Mouse (Mus musculus) liver, adult 2 months (tissue): ENCODE results near the gene Retnlb. TPM values are rescaled to one million over a fixed set of nuclear protein-coding genes. Genes with fewer than 3 reads are reported as not detected.

Source experiments
- DNase-seq: peaks from one replicate; pipeline ENCODE4 v3.0.0-alpha.2; 2011; ENCODE audit warnings: low read depth, low spot score; ENCODE audit errors: extremely low read depth
- H3K27ac ChIP-seq: fragments of 200-500 bp; replicated peaks from 2 replicates; pipeline ENCODE4 v1.5.1; 2012; ENCODE audit warnings: low read depth, mild to moderate bottlenecking, control low read depth, inconsistent platforms, low read length; ENCODE audit not compliant: insufficient read depth
- H3K27me3 ChIP-seq: fragments of 200-500 bp; 2 replicates; pipeline ENCODE4 v1.6.1; 2012; ENCODE audit warnings: mild to moderate bottlenecking, moderate library complexity, low read length, inconsistent platforms; ENCODE audit not compliant: control insufficient read depth, insufficient read depth
- H3K36me3 ChIP-seq: fragments of 200-500 bp; 2 replicates; pipeline ENCODE4 v1.6.1; 2012; ENCODE audit warnings: low read length, inconsistent platforms; ENCODE audit not compliant: control insufficient read depth, insufficient read depth
- H3K4me1 ChIP-seq: fragments of 200-500 bp; 2 replicates; pipeline ENCODE4 v1.6.1; 2011; ENCODE audit warnings: low read length; ENCODE audit not compliant: control insufficient read depth, insufficient read depth
- H3K4me3 ChIP-seq: fragments of 200-500 bp; 2 replicates; pipeline ENCODE4 v1.5.1; 2011; ENCODE audit warnings: low read depth, mild to moderate bottlenecking, control low read depth, low read length, moderate library complexity; ENCODE audit not compliant: insufficient read depth
- H3K79me2 ChIP-seq: fragments of 200-500 bp; 2 replicates; pipeline ENCODE4 v1.6.1; 2012; ENCODE audit warnings: inconsistent platforms, mild to moderate bottlenecking, low read length, moderate library complexity; ENCODE audit not compliant: control insufficient read depth, insufficient read depth
- H3K9ac ChIP-seq: fragments of 200-500 bp; 2 replicates; pipeline ENCODE4 v1.6.1; 2012; ENCODE audit warnings: low read depth, mild to moderate bottlenecking, control low read depth, inconsistent platforms, low read length
- CTCF ChIP-seq: fragments of 200-500 bp; IDR thresholded peaks from 2 replicates; pipeline ENCODE4 v1.5.1; 2011; ENCODE audit warnings: low read depth, low read length, control low read depth
- POLR2A ChIP-seq: fragments of 200-500 bp; IDR thresholded peaks from 2 replicates; pipeline ENCODE4 v1.6.1; 2011; ENCODE audit warnings: low read length, control low read depth; ENCODE audit not compliant: insufficient read depth; ENCODE audit errors: extremely low read depth
- WGBS: fragments of 180-500 bp; shearing (Covaris S2); methylation state at CpG from one replicate; pipeline ENCODE4 v1.1.7; 2018; 5-methylcytosine and 5-hydroxymethylcytosine counted together
- polyA plus RNA-seq: library from polyadenylated mRNA; depleted of rRNA; stranded (reverse); fragments of >200 nt; gene quantifications from 2 replicates; pipeline ENCODE4 v1.2.3, GENCODE M21; 2012
- total RNA-seq: library from RNA; depleted of rRNA; stranded (reverse); fragments of >200 nt; gene quantifications from 2 replicates; pipeline ENCODE4 v1.2.3, GENCODE M21; 2014

Gene Retnlb
- total and polyA plus RNA-seq, 2 experiments, result not detected

DNA sequence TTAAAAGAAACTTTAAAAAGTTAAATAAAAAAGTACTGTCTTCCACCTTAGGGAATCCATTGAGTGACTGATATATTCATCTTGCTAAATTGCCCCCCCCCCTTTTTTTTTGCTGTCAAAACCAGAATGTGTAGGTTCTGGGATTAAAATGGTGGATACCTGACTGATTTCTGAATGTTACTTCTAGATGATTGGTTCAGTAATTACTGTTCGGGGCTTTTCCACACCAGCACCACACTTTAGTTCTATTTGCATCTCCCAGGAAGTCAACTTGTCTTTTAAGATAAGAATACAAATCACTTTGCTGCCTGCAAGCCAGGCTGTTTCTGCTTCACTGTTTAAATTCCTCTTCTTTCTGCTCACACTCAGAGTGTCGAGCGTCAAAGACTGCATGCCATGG lies 18.4 kb upstream of the Retnlb start:
- 35% methylated on average over 3 of the region's 3 CpGs for WGBS
- H3K27ac ChIP-seq, result no peak overlapping the region
- H3K4me1 ChIP-seq, result no peaks in the 10 kb centered on the region
- H3K27me3 ChIP-seq, result no peaks in the 10 kb centered on the region
- H3K4me3 ChIP-seq, result no peak overlapping the region
- H3K36me3 ChIP-seq, result no peaks in the 10 kb centered on the region
- TF ChIP-seq POLR2A (no peak), CTCF (no peak)
- H3K9ac ChIP-seq, result no peak overlapping the region
- DNase-seq, result no peak
- no peaks in the 10 kb centered on the region for H3K79me2 ChIP-seq

DNA sequence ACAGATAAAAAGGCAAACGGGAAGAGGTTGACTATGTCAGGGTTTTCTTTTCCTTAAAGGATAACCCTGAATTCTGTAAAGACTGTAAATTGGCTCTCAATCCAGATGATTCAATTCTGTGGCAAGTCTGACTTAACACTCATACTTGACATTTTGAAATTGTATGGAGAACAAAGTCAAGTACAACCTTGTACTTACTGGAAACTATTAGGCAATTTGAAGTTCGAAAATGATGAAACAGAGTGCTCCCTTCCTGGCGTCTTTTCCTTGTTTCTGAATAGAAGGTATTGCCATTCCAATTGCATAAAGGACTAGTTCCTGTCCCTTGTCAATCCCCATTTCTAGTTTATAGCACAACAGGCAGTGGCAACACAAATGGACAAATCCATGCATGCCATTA lies 17.2 kb upstream of the Retnlb start:
- DNase-seq, result no peak
- WGBS, result 64% methylated on average over 3 of the region's 3 CpGs
- no peaks in the 10 kb centered on the region for H3K4me1 ChIP-seq
- H3K79me2 ChIP-seq, result no peaks in the 10 kb centered on the region
- no peak overlapping the region for H3K9ac ChIP-seq
- H3K27ac ChIP-seq, result no peak overlapping the region
- H3K4me3 ChIP-seq, result no peak overlapping the region
- no peaks in the 10 kb centered on the region for H3K27me3 ChIP-seq
- no peaks in the 10 kb centered on the region for H3K36me3 ChIP-seq
- TF ChIP-seq POLR2A (no peak), CTCF (no peak)

DNA sequence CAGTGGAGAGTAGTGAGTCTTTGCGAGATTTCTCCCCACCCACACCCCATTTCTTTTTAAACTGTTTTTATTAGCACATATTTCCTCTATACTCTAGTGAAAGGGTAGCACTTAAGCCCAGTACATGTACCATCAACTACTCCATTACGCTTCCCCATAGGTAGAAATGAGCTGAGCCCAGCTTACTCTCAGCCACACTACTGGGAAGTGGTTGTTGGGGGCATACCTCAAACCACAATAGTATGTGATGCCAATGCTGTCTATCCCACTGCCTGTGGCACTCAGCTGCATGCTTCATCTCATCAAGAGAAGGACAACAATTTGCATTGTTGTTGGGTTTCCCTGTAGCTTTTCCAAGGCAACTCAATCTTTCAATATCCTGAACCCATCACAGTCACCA lies 15.8 kb upstream of the Retnlb start:
- Histone ChIP-seq H3K4me3 (no peak overlapping the region), H3K9ac (no peak overlapping the region), H3K79me2 (no peaks in the 10 kb centered on the region), H3K27ac (no peak overlapping the region), H3K27me3 (no peaks in the 10 kb centered on the region), H3K4me1 (no peaks in the 10 kb centered on the region), H3K36me3 (no peaks in the 10 kb centered on the region)
- DNase-seq, result no peak
- 87% methylated on average over 2 of the region's 2 CpGs for WGBS
- no peak for TF ChIP-seq POLR2A
- no peak for TF ChIP-seq CTCF

DNA sequence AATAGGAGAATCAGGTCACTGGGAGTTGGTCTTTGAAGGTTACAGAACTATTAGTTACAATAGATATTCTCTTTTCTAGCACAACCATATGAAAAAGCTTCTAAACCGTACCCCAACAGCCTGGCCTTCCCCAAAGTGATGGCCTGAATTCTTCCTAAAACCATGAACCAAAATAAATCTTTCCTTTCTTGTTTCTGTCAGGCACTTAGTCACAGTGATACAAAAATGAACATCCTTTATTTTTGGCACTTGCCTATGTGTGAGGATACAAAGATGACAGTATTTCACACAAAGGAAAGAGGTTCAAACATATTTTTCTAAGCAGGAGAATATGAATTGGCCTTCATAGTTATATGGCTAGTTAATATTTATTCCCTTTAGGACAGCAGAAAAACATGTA lies 11.2 kb upstream of the Retnlb start:
- TF ChIP-seq POLR2A, result no peak
- no peak for TF ChIP-seq CTCF
- H3K4me1 ChIP-seq, result no peaks in the 10 kb centered on the region
- H3K9ac ChIP-seq, result no peak overlapping the region
- 85% methylated on average over 1 of the region's 1 CpGs for WGBS
- H3K27me3 ChIP-seq, result no peaks in the 10 kb centered on the region
- H3K36me3 ChIP-seq, result no peaks in the 10 kb centered on the region
- no peaks in the 10 kb centered on the region for H3K79me2 ChIP-seq
- H3K27ac ChIP-seq, result no peak overlapping the region
- DNase-seq, result no peak
- no peak overlapping the region for H3K4me3 ChIP-seq

DNA sequence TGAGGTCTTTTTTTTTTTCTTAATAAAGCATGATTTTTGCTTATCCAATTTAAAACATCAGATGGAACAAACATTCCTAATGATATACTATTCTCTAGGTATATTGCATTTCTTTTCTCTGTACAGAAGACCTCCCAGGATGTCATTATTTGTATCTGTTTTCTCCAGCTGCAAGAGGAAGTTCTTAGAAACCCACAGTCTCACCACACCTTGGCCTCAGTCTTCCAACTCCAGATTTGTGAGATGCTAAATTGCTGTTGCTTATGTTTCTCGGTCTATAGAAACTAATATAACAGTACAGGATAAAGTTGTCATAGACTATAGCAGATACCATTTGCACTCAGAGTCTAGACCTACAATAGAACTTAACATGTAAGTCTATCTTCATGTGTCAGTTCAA lies 10.1 kb upstream of the Retnlb start:
- Histone ChIP-seq H3K4me1 (no peaks in the 10 kb centered on the region), H3K27me3 (no peaks in the 10 kb centered on the region), H3K27ac (no peak overlapping the region), H3K79me2 (no peaks in the 10 kb centered on the region), H3K4me3 (no peak overlapping the region), H3K36me3 (no peaks in the 10 kb centered on the region), H3K9ac (no peak overlapping the region)
- WGBS, result 76% methylated on average over 1 of the region's 1 CpGs
- TF ChIP-seq POLR2A (no peak), CTCF (no peak)
- no peak for DNase-seq

DNA sequence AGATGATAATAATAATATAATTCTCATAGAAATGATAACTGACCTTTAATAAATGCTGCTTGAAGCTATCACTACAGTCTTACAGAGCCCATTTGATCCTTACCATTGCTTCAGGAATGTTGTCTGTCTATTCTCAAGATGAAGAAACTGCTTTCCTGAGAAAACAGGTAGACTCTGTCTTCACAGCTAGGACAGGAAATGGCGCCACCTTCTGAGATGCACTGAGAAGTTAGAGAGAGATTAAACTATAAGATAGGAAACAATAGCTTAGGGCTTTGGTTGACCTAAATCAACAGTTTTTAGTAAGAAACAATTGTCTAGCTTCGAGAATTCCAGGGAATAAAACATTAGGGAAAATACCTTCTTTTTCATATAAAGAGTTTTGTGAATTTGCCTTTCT lies 7.3 kb upstream of the Retnlb start:
- Histone ChIP-seq H3K36me3 (no peaks in the 10 kb centered on the region), H3K4me3 (no peak overlapping the region), H3K9ac (no peak overlapping the region), H3K27me3 (no peaks in the 10 kb centered on the region), H3K79me2 (no peaks in the 10 kb centered on the region), H3K4me1 (no peaks in the 10 kb centered on the region), H3K27ac (no peak overlapping the region)
- DNase-seq, result no peak
- TF ChIP-seq CTCF (no peak), POLR2A (no peak)
- 55% methylated on average over 2 of the region's 2 CpGs for WGBS
